Mouse (Mus musculus) thymus, adult 2 months (tissue): Measurements from ENCODE around the gene Zp3. TPM values are rescaled to one million over a fixed set of nuclear protein-coding genes. Genes with fewer than 3 reads are reported as not detected.

Experiments used
- DNase-seq: peaks from one replicate; pipeline ENCODE4 v3.0.0; 2021
- H3K27ac ChIP-seq: fragments of 200-500 bp; 2 replicates; pipeline ENCODE4 v1.5.1; 2012; ENCODE audit warnings: low read length, control low read depth; ENCODE audit not compliant: control insufficient read depth, insufficient read depth
- H3K27me3 ChIP-seq: fragments of 200-500 bp; 2 replicates; pipeline ENCODE4 v1.6.1; 2012; ENCODE audit warnings: mild to moderate bottlenecking, low read length, moderate library complexity, mixed read lengths; ENCODE audit not compliant: control insufficient read depth, insufficient read depth
- H3K36me3 ChIP-seq: fragments of 200-500 bp; 2 replicates; pipeline ENCODE4 v1.6.1; 2012; ENCODE audit warnings: mild to moderate bottlenecking, low read length, moderate library complexity; ENCODE audit not compliant: control insufficient read depth, insufficient read depth
- H3K4me1 ChIP-seq: fragments of 200-500 bp; replicated peaks from 2 replicates; pipeline ENCODE4 v1.6.1; 2012; ENCODE audit warnings: low read length; ENCODE audit not compliant: control insufficient read depth, insufficient read depth
- H3K4me3 ChIP-seq: fragments of 200-500 bp; 2 replicates; pipeline ENCODE4 v1.5.1; 2012; ENCODE audit warnings: mild to moderate bottlenecking, low read length, control low read depth, moderate library complexity; ENCODE audit not compliant: control insufficient read depth, insufficient read depth
- CTCF ChIP-seq: fragments of 200-500 bp; IDR thresholded peaks from 2 replicates; pipeline ENCODE4 v1.5.1; 2012; ENCODE audit warnings: mild to moderate bottlenecking, control low read depth, low read length, moderate library complexity, borderline replicate concordance; ENCODE audit not compliant: control insufficient read depth, poor library complexity, insufficient read depth; ENCODE audit errors: extremely low read depth
- POLR2A ChIP-seq: fragments of 200-500 bp; IDR thresholded peaks from 2 replicates; pipeline ENCODE4 v1.6.1; 2012; ENCODE audit warnings: mild to moderate bottlenecking, low read length, control low read depth, moderate library complexity; ENCODE audit not compliant: control insufficient read depth, poor library complexity, insufficient read depth; ENCODE audit errors: extremely low read depth
- WGBS: fragments of 180-500 bp; shearing (Covaris S2); methylation state at CpG from one replicate; pipeline ENCODE4 v1.1.7; 2018; 5-methylcytosine and 5-hydroxymethylcytosine counted together
- polyA plus RNA-seq: library from polyadenylated mRNA; depleted of rRNA; stranded (reverse); fragments of >200 nt; gene quantifications from 2 replicates; pipeline ENCODE4 v1.2.3, GENCODE M21; 2012

Gene Zp3
- polyA plus RNA-seq, 1 experiment, result 1.1 TPM

DNA sequence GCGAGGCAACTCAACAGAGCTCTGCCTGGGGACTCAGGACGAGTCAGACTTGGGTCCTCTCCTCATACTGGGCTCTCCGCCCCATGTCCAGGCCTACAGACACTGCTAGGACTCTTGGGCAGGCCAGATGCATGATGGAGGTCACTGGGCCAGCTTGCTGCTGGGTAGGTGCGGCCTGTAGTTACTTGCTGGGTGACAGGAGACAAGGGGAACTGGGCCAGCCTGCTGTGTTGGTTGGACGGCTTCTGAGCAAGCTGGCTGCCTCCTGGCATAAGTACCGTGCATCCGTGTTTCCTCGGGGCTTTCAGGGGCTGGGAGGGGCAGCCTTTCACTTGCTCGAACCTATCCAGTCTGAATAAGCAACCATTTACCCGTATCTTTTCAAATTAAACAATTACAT, 35.7 kb downstream of the Zp3 start:
- no peaks in the 10 kb centered on the region for H3K27me3 ChIP-seq
- no peak overlapping the region for H3K4me3 ChIP-seq
- H3K27ac ChIP-seq, result no peak overlapping the region
- 95% methylated on average over 10 of the region's 10 CpGs for WGBS
- no peak for TF ChIP-seq POLR2A
- no peak for TF ChIP-seq CTCF
- peaks cover 17% of the 10 kb centered on the region for H3K36me3 ChIP-seq
- H3K4me1 ChIP-seq, result peaks cover 25% of the 10 kb centered on the region
- DNase-seq, result no peak

DNA sequence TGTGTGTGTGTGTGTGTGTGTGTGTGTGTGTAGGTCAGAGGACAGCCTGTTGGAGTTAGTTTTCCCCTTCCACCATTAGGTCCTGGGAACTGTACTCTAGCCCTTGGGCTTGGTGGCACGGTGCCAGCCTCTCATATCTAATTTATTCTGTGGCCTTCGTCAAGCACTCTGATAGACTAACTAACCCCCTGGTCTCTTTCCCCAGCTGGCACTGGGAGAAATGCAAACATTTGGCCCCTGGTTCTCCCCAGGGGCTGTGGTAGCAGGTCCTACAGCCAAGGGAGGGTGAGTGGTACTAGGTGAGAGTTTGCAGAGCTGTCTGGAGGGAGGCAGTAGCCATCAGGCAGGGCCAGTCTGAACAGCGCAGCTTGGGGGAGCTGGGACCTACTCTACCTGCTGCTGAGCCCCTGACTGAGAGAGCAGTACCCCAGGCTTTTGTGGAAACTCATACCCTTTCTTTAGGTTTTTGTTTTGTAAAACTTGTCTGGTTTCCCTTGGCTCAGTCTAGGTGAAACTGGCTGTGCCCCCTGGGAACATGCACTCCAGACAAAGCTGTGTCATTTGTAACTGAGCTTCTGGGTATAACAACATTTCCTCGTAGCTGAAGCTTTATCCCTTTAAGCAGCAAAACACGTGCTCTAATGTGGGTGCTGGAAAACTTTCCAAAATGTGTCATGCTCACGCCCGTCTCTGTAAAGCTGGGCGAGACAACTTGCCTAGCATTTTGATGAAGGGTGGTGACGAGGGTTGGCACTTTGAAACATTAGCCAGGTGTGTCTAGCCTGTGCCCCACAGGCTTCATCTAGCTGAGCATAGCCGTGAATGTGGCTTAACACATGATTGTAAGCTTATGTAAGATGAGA, 36.3 kb downstream of the Zp3 start:
- no peak for DNase-seq
- Histone ChIP-seq H3K27me3 (no peaks in the 10 kb centered on the region), H3K36me3 (peaks cover 11% of the 10 kb centered on the region), H3K4me1 (peaks cover 25% of the 10 kb centered on the region), H3K4me3 (no peak overlapping the region), H3K27ac (no peak overlapping the region)
- TF ChIP-seq POLR2A (no peak), CTCF (no peak)
- 89% methylated on average over 10 of the region's 10 CpGs for WGBS

DNA sequence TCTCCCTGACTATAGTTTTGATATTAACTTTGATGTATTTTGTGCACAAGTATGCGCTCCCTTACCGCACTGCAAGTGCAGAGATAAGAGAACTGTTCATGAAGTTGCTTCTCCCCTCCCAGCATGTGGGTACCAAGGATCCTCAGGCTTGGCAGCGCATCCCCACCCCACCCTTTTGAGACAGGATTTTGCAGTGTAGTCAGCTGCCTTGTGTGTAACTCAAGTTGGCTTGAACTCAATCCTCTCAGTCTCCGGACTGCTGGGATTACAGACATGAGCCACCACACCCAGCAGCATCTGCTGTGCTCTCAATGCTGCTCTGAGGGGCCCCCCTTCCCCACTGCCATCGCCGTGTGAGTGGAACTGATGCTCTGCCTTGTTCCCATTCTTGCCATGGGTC, 37.4 kb downstream of the Zp3 start:
- 94% methylated on average over 6 of the region's 6 CpGs for WGBS
- Histone ChIP-seq H3K27me3 (no peaks in the 10 kb centered on the region), H3K4me3 (no peak overlapping the region), H3K36me3 (peaks cover 3% of the 10 kb centered on the region), H3K4me1 (peaks cover 25% of the 10 kb centered on the region), H3K27ac (no peak overlapping the region)
- no peak for DNase-seq
- no peak for TF ChIP-seq POLR2A
- TF ChIP-seq CTCF, result no peak

DNA sequence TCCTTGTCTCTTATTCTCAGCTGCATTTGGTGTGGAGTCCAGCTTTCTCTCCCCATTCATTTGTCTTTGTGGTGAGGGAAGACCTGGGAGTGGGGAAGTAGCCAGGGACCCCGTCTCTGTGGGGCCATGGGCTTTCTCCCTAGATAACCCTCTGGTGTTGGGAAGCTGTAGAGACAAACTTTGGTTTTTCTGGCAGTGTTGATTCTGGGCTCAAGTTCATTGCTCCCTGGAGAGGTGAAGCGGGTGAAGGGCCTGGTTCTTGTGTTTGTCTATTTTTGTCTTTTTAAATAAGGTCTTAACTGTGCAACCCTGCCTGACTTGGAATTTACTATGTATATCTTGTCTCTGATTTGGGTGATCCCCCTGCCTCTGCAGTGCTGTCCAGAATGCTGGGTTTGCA, 38.8 kb downstream of the Zp3 start:
- peaks cover 18% of the 10 kb centered on the region for H3K4me1 ChIP-seq
- WGBS, result 95% methylated on average over 2 of the region's 2 CpGs
- no peaks in the 10 kb centered on the region for H3K36me3 ChIP-seq
- H3K4me3 ChIP-seq, result no peak overlapping the region
- H3K27ac ChIP-seq, result no peak overlapping the region
- no peak for DNase-seq
- no peaks in the 10 kb centered on the region for H3K27me3 ChIP-seq
- TF ChIP-seq POLR2A (no peak), CTCF (no peak)

DNA sequence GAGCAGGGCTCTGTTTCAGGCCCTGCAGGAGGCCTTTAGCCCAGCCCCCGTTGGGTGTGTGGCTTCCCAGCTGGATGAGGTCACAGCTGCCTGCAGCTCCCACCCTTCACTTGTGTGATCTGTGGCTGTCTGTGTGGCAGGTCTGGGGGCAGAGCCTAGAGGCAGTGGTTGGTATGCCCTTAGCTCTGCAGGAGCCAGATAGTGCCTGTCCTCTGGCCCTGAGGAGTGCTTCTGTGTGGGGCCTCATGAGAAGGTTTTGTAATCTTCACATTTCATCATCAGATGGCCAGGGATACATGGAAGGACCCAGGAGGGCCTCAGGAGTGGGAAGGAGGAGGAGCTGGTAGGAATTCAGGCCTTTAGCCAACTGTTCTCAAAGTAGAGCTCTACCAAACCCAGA, 40.0 kb downstream of the Zp3 start:
- TF ChIP-seq POLR2A, result no peak
- no peak for TF ChIP-seq CTCF
- H3K36me3 ChIP-seq, result no peaks in the 10 kb centered on the region
- H3K4me3 ChIP-seq, result no peak overlapping the region
- no peak for DNase-seq
- WGBS, result 14% methylated on average over 1 of the region's 1 CpGs
- peaks cover 7% of the 10 kb centered on the region; the same call in 1 of the 2 replicates for H3K4me1 ChIP-seq
- H3K27ac ChIP-seq, result no peak overlapping the region
- no peaks in the 10 kb centered on the region for H3K27me3 ChIP-seq

DNA sequence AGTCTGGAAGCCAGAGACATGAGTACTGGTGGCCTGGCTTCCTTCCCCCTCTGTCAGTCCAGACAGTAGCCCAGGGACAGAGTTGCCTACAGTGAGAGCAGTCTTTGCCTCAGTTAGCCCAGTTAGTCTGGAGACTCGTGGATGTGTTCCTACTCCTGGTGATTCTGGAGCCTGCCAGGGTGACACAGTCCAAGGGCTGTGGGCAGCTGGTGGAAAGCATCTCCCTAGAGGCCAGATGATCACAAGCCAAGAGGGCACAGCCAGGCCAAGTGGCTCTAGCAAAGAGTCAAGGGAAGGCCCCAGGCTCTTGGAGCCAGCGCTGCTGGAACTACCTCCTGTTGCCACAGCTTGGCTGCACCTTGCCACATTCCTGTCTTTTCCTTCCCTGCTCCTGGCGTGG, 45.8 kb downstream of the Zp3 start:
- no peak for DNase-seq
- Histone ChIP-seq H3K4me3 (no peak overlapping the region), H3K27me3 (no peaks in the 10 kb centered on the region), H3K4me1 (no peaks in the 10 kb centered on the region), H3K27ac (no peak overlapping the region), H3K36me3 (peaks cover 17% of the 10 kb centered on the region)
- 94% methylated on average over 3 of the region's 3 CpGs for WGBS
- TF ChIP-seq CTCF (no peak), POLR2A (no peak)
